Mouse (Mus musculus) fibroblast of lung, adult 2 months (primary cell): ENCODE measurements around the gene Itgb7.

Source experiments
- DNase-seq: peaks from one replicate; pipeline ENCODE4 v3.0.0-alpha.2; 2011; ENCODE audit warnings: low read depth

Gene Itgb7

DNA sequence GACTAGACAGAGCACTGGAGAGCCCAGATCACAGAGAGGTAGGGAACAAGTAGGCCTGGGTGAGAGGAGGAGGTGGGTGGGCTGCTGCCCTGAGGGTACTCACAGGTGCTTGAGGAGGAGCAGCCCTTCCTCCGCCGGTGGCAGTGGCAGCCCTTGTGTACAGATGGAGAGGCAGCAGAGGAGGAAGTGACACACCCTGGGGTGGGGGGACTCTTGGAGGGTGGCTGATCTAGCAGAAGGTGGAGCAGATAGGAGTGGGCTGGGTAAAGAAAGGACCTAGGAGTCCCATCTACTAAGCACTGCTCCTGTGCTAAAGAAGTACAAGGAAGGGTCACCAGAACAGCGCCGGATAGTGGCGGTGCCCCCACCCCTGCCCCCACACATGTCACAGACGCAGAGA is at the start of gene Itgb7:
Gene Itgb7, minus strand, starts transcription at position 197 of the 400 bp plus-strand sequence.
- DNase-seq, result no peak

- no peak for DNase-seq
Observed at GRCm38 (mm10) chr15:102280623-102281022, 48.9 kb upstream of the Itgb7 start.

DNA sequence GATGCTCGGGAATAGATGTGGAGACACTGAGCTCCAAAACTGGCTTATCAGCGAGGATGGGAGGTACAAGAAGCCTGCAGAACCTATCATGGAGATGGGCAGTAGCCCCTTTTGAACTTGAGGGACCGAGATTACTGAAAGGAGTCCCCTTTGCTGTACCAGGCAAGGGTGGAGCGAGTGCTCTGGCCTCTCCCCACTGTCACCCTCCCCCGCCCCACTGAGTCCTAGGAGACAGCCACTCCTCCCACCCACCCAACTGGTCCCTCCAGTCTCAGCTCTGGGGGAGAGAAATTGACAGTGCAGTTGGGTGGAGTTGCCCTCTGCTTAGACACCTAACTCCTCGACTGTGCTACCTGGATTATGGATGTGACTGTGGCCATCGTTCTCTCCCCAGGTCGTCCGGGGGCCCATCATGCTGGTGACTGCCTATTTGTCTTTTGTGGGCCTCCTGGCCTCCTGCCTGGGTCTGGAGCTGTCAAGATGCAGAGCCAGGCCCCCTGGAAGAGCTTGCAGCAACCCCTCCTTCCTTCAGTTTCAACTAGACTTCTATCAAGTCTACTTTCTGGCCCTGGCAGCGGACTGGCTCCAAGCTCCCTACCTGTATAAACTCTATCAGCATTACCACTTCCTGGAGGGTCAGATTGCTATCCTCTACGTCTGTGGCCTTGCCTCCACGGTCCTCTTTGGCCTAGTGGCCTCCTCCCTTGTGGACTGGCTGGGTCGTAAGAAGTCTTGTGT is 48.2 kb upstream of the Itgb7 start:
- no peak for DNase-seq

- DNase-seq, result peak; percentile 75
Observed at GRCm38 (mm10) chr15:102279092-102279782, 47.5 kb upstream of the Itgb7 start, which contains the start of gene Mfsd5. Mfsd5 (plus strand) TSS chr15:102279454.

DNA sequence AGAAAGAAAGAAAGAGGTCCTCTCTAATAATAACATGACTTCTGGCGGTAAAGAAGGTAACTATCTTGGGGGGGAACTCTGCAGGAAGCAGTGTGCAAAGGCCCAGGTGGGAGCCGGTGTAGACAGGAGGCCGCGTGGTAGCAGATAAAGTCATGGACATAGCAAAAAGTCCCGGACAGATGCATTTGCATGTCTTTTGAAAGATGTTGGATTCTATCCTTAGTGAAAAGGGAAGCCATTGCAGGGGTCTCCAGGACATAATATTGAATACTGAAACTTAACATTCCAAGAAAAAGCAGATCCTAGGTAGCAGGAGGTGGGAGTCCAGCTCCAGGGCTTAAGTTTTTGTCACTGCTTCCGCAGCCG is 47.0 kb upstream of the Itgb7 start:
- no peak for DNase-seq

- no peak for DNase-seq
Observed at GRCm38 (mm10) chr15:102273982-102274716, 42.4 kb upstream of the Itgb7 start.

GRCm38 (mm10) chr15:102271441-102271840 is 39.7 kb upstream of the Itgb7 start:
- DNase-seq, result no peak

GRCm38 (mm10) chr15:102270274-102270960 is 38.7 kb upstream of the Itgb7 start, which contains the start of gene Gm9918:
Gm9918 (plus strand) TSS chr15:102270563.
- no peak for DNase-seq

- no peak for DNase-seq
Observed at GRCm38 (mm10) chr15:102265548-102265947, 33.8 kb upstream of the Itgb7 start.

DNA sequence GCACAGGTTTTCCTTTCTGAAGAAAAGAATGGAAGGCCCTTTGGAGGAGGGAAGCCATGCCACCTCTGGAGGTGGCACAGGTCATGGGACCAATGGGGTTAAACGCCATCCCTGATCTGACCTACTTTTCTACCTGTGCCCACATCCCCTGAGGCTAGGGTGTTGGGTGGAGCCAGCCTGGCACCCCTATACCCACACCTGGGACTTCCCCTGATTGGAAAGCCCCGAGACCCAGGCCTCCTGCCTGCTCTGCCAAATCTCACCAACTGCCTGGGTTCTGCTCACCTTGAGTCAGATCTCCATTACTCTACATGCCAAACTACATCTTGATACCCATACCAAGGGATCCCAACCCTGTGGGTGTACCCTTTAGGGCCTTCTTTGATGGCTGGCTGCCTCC is 31.3 kb upstream of the Itgb7 start:
- no peak for DNase-seq

- DNase-seq, result no peak
Observed at GRCm38 (mm10) chr15:102262582-102262981, 30.8 kb upstream of the Itgb7 start.

DNA sequence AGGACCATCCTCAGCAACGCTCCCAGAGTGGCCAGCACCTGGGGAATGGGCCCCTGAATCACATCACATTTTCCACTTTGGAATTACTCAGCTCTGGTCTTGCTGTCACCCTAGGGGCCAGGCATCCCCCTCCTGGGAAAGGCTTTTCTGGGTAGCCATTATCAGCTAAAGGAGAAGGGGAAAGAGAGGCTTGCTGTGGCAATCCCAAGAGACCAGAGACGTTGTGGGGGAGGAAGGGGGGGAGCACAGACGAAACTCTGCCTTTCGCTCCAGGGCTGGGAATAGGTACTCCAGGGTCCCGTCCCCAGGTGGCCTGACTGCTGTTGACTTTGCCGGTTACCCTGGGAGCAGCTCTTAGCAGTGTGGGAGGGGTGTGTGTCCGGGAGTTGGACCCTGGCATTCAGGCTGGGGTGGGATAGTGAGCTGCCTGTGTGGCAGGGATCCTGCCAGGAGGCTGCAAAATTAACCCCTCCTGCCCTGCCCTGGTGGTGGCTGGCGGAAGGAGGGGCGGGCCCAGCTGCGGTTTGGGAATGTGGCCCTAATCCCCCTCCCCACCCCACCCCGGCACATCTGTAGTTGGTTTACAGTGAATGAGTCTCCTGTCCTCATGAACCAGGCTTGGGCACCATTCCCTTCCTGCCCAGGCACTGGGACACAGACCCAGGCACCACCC is 27.0 kb upstream of the Itgb7 start:
- DNase-seq, result no peak

- DNase-seq, result no peak
Observed at GRCm38 (mm10) chr15:102258076-102258470, 26.3 kb upstream of the Itgb7 start.

DNA sequence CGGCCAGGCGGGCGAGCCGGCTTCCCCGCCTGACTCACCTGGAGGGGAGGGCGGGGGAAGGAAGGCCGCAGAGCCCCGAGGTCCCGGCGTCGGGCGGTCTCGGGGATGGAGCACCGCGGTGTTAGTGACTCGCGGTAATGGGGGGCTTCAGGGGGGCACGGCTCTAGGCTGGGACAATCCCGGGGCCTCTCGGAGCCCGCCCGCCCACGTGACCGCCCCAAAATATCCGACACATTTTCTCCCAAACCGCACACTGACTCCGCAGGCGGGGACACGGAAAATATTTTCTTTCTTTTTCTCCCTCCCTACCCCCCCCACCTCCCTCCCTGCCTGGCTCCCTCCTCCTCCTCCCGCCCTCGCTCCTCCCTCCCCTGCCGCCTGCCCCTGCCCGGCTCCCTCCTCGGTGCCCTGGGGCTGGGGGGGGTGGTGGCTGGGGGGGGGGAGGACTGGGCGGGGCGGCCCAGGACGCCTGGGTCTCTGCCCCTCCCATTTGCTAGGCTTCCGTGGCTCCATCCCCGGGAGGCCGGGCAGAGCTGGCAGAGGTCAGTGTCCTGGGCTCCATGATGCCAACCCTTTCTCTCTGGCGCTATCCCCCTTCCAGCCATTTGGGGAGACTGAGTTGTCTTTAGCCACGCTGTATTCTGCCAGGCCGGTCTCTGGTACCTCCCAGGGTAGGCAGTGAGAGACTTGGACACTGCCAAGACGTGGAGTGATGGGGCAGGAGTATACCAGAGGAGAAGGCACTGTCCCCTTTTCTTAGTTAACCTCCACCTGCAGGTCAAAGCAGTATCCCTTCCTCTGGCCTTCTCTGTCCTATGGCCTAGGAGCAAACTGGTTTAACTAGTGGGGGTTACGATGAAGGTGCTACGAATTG is 25.7 kb upstream of the Itgb7 start, which contains the start of gene Rarg:
Gene Rarg, minus strand, starts transcription at position 316 of the 874 bp plus-strand sequence.
- no peak for DNase-seq

DNA sequence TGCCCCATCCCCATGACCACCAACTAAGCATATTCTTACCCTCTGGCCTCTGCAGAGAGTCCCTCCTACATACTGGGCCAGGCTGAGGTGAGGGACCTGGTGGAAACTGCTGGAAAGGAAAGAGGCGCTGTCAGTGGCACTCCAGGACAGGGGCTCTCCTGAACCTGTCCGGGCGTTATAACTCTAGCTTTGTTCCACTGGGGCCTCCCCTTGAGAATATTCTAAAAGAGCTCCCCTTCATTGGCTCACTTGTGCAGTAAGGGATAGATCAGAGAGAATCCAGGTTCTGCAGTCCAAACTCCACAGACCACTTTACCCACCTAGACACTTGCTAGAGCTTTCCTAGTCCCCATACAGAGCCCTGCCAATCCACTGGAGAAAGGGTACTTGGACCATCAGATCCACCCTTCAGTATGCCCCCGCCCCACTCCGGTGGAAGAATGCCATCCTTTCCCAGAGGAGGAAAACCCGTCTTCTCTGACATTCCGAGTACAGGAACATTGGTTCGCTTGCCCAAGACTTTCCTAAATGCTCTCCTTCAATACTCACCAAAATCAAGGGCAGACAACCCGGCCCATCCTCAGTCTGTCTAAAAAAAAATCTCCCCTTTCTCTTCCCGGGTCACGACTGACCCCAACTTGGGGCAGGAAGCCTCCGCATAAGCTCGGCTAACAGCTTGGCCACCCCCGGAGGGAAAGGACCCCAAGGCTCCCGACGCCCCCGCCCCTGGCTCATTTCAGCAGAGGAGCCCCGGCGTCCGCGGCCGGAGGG is 24.9 kb upstream of the Itgb7 start:
- DNase-seq, result no peak

DNA sequence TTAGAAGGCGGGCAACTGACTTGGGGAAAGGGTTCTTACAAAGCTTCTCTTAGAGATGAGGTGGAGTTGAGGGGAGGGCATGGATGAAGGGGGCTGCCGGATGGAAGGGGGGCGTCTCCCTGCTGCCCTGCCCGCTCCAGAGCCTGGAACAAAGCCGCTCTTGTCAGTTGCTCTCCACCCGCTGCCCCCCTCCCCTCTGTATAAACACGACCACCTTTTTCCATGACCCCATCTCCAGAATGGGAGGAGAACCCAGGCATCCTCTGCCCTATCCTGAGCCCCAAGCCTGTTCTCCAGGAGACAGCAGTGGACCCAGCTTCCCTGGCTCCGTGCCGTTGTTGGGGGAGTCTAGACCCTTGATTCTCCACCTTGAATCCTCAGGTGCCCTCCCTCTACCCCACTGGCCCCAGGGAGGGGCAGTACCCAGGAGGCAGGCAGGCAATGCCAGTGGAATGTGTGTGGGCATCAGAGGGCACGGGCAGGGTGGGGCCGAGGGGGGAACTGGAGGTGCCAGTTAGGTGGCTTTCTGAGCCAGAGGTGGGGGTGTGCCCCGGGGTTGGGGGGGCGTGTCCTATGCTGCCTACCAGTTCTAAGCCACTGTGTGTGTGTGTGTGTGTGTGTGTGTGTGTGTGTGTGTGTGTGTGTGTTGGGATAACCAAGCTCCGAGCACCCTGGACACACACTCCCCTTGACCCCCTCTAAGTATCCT is 24.0 kb upstream of the Itgb7 start:
- DNase-seq, result no peak

DNA sequence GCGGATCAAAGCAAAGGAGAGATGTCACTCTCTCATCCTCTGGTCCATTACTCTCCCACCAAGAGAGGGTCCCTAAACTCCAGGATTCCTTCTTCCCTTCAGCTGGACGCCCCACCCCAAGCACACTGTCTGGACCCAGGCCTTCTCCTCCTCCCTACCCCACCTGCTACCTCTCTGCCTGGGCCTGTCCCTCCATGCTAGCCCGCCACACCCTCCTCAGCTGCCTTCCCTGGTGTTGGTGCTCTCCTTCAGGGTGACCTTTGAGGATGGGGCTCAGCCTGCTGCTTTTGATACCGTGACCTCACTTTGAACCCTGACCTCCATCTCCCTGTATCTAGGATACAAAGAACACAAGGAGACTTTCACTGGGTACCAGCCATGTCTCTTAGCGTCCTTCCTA is 18.8 kb upstream of the Itgb7 start:
- no peak for DNase-seq

DNA sequence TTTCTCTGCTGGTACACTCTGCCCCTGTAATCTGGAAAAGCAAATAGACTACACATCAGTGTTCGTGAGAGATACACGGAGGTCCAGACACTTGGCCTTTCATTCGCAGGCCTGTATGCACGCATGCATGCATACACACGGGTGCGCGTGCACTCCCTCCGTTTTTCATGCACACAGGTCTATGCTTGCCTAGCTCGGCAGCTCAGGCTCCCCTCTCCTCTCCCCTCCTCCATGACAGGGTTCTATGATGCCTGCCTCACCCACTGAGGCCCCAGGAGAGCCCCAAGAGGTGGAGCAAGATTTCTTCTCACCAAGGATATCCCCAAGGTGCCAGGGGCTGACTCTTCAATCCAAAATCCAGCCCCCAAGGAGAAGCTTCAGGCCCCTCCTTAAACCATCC is 18.2 kb upstream of the Itgb7 start:
- DNase-seq, result no peak

- DNase-seq, result no peak
Observed at GRCm38 (mm10) chr15:102249251-102249691, 17.5 kb upstream of the Itgb7 start.
